Mouse (Mus musculus) forebrain, postnatal 0 days (tissue): ENCODE results near the gene Spaca4. TPM values are rescaled to one million over a fixed set of nuclear protein-coding genes. Genes with fewer than 3 reads are reported as not detected.
A peak's percentile ranks its signal among the peaks of the same experiment; 100 is the strongest.

Experiments used
- ATAC-seq: fragments of 200-750 bp; cut with Nextera tagmentation; 2 replicates; pipeline ENCODE4 v1.8.0; 2017; ENCODE audit warnings: mild to moderate bottlenecking, moderate library complexity
- DNase-seq: peaks from one replicate; pipeline ENCODE4 v3.0.0-alpha.2; 2015
- H3K27ac ChIP-seq: fragments of 300-500 bp; sonication (generic); 2 replicates; pipeline ENCODE4 v1.5.1; 2014; ENCODE audit warnings: low read depth, mild to moderate bottlenecking, antibody characterized with exemption, low read length, moderate library complexity, mixed read lengths
- H3K27me3 ChIP-seq: fragments of 300-500 bp; sonication (generic); 2 replicates; pipeline ENCODE4 v1.6.1; 2014; ENCODE audit warnings: mild to moderate bottlenecking, low read length, mixed read lengths; ENCODE audit not compliant: insufficient read depth
- H3K36me3 ChIP-seq: fragments of 300-500 bp; sonication (generic); 2 replicates; pipeline ENCODE4 v1.6.1; 2014; ENCODE audit warnings: mild to moderate bottlenecking, moderate library complexity; ENCODE audit not compliant: insufficient read depth
- H3K4me1 ChIP-seq: fragments of 300-500 bp; sonication (generic); 2 replicates; pipeline ENCODE4 v1.6.1; 2014; ENCODE audit warnings: antibody characterized with exemption; ENCODE audit not compliant: insufficient read depth
- H3K4me2 ChIP-seq: fragments of 300-500 bp; sonication (generic); 2 replicates; pipeline ENCODE4 v1.6.1; 2014; ENCODE audit warnings: low read depth, mild to moderate bottlenecking, moderate library complexity
- H3K4me3 ChIP-seq: fragments of 300-500 bp; sonication (generic); 2 replicates; pipeline ENCODE4 v1.5.1; 2014; ENCODE audit warnings: low read depth, low read length, mixed read lengths
- H3K9ac ChIP-seq: fragments of 300-500 bp; sonication (generic); 2 replicates; pipeline ENCODE4 v1.6.1; 2014; ENCODE audit warnings: mild to moderate bottlenecking
- H3K9me3 ChIP-seq: fragments of 300-500 bp; sonication (generic); 2 replicates; pipeline ENCODE4 v1.6.1; 2016; ENCODE audit warnings: low read length
- CTCF ChIP-seq: sonication (generic); IDR thresholded peaks from 2 replicates; pipeline ENCODE4 v1.5.1; 2016; ENCODE audit warnings: antibody characterized with exemption, control low read depth, low read depth
- WGBS: fragments of 180-500 bp; shearing (Covaris S2); extraction: QIAGEN DNeasy Blood & Tissue Kit; methylation state at CpG from one replicate; pipeline ENCODE4 v1.1.7; 2014; 5-methylcytosine and 5-hydroxymethylcytosine counted together
- polyA plus RNA-seq: library from polyadenylated mRNA; unstranded; fragments of >200 nt; fragmentation: Nextera tagmentation; extraction: Ambion mirVana; gene quantifications from 2 replicates; pipeline ENCODE4 v1.2.1, GENCODE M21; 2015
- total RNA-seq: library from RNA; depleted of rRNA; stranded (reverse); fragments of >200 nt; gene quantifications from 2 replicates; pipeline ENCODE4 v1.2.3, GENCODE M21; 2014

Gene Spaca4
- total and polyA plus RNA-seq, 2 experiments from 2014 or later: not detected

DNA sequence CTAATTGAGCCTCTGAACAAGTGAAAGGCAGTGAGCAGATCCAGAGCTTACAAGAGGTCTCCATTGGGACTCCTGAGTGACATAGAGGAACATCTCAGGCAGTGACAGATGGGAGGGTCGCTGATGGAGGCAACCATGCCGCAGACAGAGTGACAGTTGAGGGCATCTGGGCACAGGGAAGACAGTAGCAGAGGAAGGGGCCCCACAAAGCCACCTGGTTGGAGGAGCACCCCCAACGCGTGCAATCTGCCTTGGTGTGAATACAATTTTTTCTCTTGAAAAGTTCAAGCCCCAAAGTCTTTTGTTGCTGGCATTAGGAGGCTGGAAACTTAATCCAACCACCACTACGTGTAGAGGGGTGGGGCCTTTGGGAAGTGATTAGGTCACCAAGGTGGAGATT is 34.5 kb upstream of the Spaca4 start:
- Histone ChIP-seq H3K4me1 (no peaks in the 10 kb centered on the region), H3K4me2 (no peak overlapping the region), H3K27me3 (peaks cover 11% of the 10 kb centered on the region; the same call in 1 of the 2 replicates), H3K27ac (no peak overlapping the region), H3K4me3 (no peak overlapping the region), H3K36me3 (no peaks in the 10 kb centered on the region), H3K9me3 (no peaks in the 10 kb centered on the region), H3K9ac (no peak overlapping the region)
- DNase-seq (no peak), ATAC-seq (no peak)
- WGBS: 69% methylated on average over 5 of the region's 5 CpGs
- no peak for TF ChIP-seq CTCF

DNA sequence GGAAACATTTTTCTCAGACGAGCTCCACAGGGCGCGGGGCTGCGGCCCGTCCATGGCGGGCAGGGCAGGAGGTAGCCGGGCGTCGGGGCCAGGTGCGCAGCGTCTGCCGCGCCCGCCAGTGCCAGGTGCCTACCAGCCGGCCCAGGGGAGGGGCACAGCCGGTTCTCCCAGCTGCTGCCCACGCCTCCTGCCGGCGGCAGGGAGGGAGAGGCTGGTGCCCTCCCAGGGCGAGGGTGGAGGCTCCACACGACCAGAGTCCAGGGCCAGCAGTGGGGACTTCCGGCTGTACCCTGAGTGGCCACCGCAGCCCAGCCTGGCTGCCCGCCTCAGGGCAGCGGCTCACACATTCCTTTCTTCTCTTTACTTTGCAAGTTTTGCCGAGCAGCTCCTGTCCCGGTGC is 33.8 kb upstream of the Spaca4 start:
- TF ChIP-seq CTCF: no peak
- Histone ChIP-seq H3K4me1 (no peaks in the 10 kb centered on the region), H3K36me3 (no peaks in the 10 kb centered on the region), H3K9ac (no peak overlapping the region), H3K27me3 (peaks cover 11% of the 10 kb centered on the region; the same call in 1 of the 2 replicates), H3K4me2 (no peak overlapping the region), H3K27ac (no peak overlapping the region), H3K9me3 (no peaks in the 10 kb centered on the region), H3K4me3 (no peak overlapping the region)
- no peak for ATAC-seq
- 11% methylated on average over 21 of the region's 27 CpGs for WGBS
- DNase-seq: no peak

DNA sequence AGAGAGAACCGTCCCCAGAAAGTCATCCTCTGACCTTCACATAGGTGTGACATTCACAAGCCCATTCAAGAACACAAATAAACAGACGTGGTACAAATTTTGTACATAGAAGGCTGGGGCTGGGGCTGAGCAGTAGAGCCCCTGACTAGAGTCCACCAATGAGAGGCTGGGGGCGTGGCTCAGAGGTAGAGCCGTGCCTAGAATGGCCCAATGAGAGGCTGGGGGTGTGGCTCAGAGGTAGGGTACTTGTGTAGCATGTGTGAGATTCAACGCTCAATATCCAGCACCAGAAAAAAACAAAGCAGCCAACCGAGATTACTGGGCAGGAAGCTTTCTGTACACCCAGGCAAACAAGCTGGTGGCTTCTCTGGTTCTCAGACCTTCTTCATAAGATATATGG is 30.1 kb upstream of the Spaca4 start:
- DNase-seq (no peak), ATAC-seq (no peak)
- H3K36me3 ChIP-seq: no peaks in the 10 kb centered on the region
- no peaks in the 10 kb centered on the region for H3K4me1 ChIP-seq
- H3K9ac ChIP-seq: no peak overlapping the region
- H3K27ac ChIP-seq: no peak overlapping the region
- H3K4me2 ChIP-seq: no peak overlapping the region
- H3K4me3 ChIP-seq: no peak overlapping the region
- H3K9me3 ChIP-seq: no peaks in the 10 kb centered on the region
- 57% methylated on average over 6 of the region's 6 CpGs for WGBS
- TF ChIP-seq CTCF: no peak
- H3K27me3 ChIP-seq: peaks cover 11% of the 10 kb centered on the region; the same call in 1 of the 2 replicates

DNA sequence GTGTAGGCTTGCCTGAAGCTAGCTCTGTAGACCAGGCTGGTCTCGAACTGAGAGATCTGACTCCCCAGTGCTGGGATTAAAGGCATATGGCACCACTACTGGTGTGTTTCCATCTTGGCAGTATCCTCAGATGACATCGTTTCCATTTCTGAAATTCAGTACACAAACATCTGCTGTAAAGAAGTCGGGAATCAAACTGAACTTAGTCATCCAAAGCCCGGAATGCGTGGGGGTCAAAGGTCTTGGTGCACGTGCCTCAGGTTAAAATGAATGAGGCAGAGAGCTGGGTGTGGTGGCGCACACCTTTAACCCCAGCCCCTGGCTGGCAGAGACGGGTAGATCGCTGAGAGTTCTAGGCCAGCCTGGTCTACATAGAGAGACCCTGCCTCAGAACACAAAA is 24.5 kb upstream of the Spaca4 start:
- ATAC-seq: no peak
- Histone ChIP-seq H3K4me1 (no peaks in the 10 kb centered on the region), H3K27ac (no peak overlapping the region), H3K36me3 (no peaks in the 10 kb centered on the region), H3K9me3 (no peaks in the 10 kb centered on the region), H3K27me3 (no peaks in the 10 kb centered on the region), H3K4me2 (no peak overlapping the region), H3K9ac (no peak overlapping the region), H3K4me3 (no peak overlapping the region)
- 77% methylated on average over 9 of the region's 9 CpGs for WGBS
- TF ChIP-seq CTCF: no peak
- no peak for DNase-seq

DNA sequence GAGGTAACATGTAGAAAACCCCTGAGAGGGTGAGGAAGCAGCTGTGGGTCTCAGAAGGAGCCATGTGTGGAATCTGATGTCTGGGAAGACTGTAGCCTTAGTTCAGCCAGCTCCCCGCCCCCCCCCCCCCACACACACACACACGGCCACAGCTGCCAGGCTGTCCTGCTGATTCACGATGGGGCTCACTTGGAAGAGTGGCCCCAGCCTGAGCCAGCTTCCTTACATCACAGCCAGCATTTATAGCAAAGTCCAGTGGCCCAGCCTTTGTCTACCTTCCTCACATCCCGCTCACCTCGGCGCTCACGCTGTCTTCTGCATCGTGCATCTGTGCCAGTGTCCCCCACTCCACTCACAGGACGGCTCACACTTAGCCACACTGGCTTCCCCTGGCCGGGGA is 23.8 kb upstream of the Spaca4 start:
- TF ChIP-seq CTCF: no peak
- no peak overlapping the region for H3K4me2 ChIP-seq
- H3K27me3 ChIP-seq: no peaks in the 10 kb centered on the region
- no peak overlapping the region for H3K4me3 ChIP-seq
- H3K27ac ChIP-seq: no peak overlapping the region
- ATAC-seq (no peak), DNase-seq (no peak)
- H3K4me1 ChIP-seq: no peaks in the 10 kb centered on the region
- WGBS: 41% methylated on average over 10 of the region's 10 CpGs
- H3K9ac ChIP-seq: no peak overlapping the region
- no peaks in the 10 kb centered on the region for H3K36me3 ChIP-seq
- H3K9me3 ChIP-seq: no peaks in the 10 kb centered on the region

DNA sequence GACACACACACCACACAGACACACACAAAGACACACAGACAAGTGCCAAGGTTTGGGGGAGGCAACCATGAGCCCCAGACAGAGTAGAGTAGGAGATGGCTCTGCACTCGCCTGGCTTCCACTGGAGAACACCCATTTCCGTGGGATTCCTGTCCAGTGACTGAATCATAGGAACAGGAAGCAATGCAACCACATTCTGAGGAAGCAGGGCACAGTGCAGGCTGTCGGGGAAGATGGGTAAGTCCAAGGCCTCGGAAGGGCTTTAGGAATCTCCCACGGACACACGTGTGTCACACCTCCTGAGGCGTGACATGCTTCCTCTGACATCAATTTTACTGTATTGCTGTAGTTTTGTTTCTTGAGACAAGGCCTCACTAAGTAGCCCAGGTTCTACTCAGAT is 22.5 kb upstream of the Spaca4 start:
- WGBS: 81% methylated on average over 7 of the region's 7 CpGs
- Histone ChIP-seq H3K27ac (no peak overlapping the region), H3K9ac (no peak overlapping the region), H3K27me3 (no peaks in the 10 kb centered on the region), H3K9me3 (no peaks in the 10 kb centered on the region), H3K36me3 (no peaks in the 10 kb centered on the region), H3K4me1 (no peaks in the 10 kb centered on the region), H3K4me2 (no peak overlapping the region), H3K4me3 (no peak overlapping the region)
- DNase-seq (no peak), ATAC-seq (no peak)
- TF ChIP-seq CTCF: no peak

DNA sequence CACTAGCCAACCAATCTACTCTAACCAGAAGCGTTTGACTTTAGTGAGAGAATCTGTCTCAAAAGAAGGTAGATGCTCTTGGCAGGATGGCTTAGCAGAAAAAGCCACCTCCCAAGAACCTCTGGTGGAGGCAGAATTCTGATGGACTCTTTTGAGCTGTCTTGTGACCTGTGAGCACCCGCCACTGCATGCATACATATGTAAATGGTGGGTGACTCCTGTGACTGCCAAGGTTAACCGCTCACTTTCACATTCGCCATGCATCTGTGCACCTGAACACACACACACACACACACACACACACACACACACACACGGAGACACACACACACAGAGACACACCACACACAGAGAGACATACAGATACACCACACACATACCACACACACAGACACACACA is 21.8 kb upstream of the Spaca4 start:
- TF ChIP-seq CTCF: no peak
- no peak overlapping the region for H3K27ac ChIP-seq
- no peak overlapping the region for H3K4me3 ChIP-seq
- DNase-seq: no peak
- H3K36me3 ChIP-seq: no peaks in the 10 kb centered on the region
- H3K9me3 ChIP-seq: no peaks in the 10 kb centered on the region
- no peaks in the 10 kb centered on the region for H3K4me1 ChIP-seq
- H3K9ac ChIP-seq: no peak overlapping the region
- no peak for ATAC-seq
- no peak overlapping the region for H3K4me2 ChIP-seq
- no peaks in the 10 kb centered on the region for H3K27me3 ChIP-seq
- WGBS: 86% methylated on average over 5 of the region's 5 CpGs

DNA sequence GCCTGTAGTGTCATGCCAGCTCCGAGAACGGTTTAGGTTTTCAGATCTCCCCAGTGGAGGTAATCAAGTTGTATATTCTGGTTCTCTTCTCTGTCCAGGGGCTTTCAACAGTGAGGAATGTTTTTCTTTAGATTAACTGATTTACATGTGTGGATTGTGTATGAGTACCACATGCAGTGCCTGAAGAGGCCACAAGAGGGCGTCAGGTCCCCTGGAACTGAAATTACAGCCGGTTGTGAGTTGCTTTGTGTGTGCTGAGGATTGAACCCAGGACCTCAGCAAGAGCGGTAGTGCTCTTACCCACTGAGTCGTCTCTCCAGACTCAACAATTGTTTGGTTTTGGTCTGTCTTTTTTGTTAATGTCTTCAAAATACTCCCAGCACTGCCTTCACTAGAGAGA is 20.9 kb upstream of the Spaca4 start:
- no peaks in the 10 kb centered on the region for H3K9me3 ChIP-seq
- DNase-seq (no peak), ATAC-seq (no peak)
- H3K4me1 ChIP-seq: no peaks in the 10 kb centered on the region
- H3K27ac ChIP-seq: no peak overlapping the region
- no peaks in the 10 kb centered on the region for H3K27me3 ChIP-seq
- H3K36me3 ChIP-seq: no peaks in the 10 kb centered on the region
- WGBS: 64% methylated on average over 6 of the region's 6 CpGs
- no peak overlapping the region for H3K4me3 ChIP-seq
- H3K4me2 ChIP-seq: no peak overlapping the region
- H3K9ac ChIP-seq: no peak overlapping the region
- TF ChIP-seq CTCF: peak; percentile 50
